Mouse (Mus musculus) splenic B cell, adult 2 months (primary cell): ENCODE measurements around the gene Lsp1.

Source experiments
- DNase-seq: peaks from one replicate; pipeline ENCODE4 v3.0.0-alpha.2; 2011; ENCODE audit warnings: low read depth, low spot score
- H3K27me3 ChIP-seq: 2 replicates; pipeline ENCODE4 v1.6.1; 2012; ENCODE audit warnings: mild to moderate bottlenecking, low read length, moderate library complexity, mixed read lengths; ENCODE audit not compliant: control insufficient read depth, poor library complexity, insufficient read depth, severe bottlenecking
- H3K36me3 ChIP-seq: 2 replicates; pipeline ENCODE4 v1.6.1; 2012; ENCODE audit warnings: mild to moderate bottlenecking, low read length, moderate library complexity, mixed read lengths; ENCODE audit not compliant: control insufficient read depth, poor library complexity, insufficient read depth, severe bottlenecking

The Lsp1 gene

GRCm38 (mm10) chr7:142437324-142437723, 23.3 kb upstream of the Lsp1 start:
- no peak for DNase-seq
- Histone ChIP-seq H3K36me3 (no peaks in the 10 kb centered on the region), H3K27me3 (no peaks in the 10 kb centered on the region)

GRCm38 (mm10) chr7:142439966-142440365, 20.6 kb upstream of the Lsp1 start:
- DNase-seq: no peak
- no peaks in the 10 kb centered on the region for H3K27me3 ChIP-seq

GRCm38 (mm10) chr7:142440657-142441114, 19.9 kb upstream of the Lsp1 start:
- Histone ChIP-seq H3K36me3 (no peaks in the 10 kb centered on the region), H3K27me3 (no peaks in the 10 kb centered on the region)
- peak; percentile 83 for DNase-seq

More at GRCm38 (mm10) chr7:142439966-142440365, 20.6 kb upstream of the Lsp1 start:
- no peaks in the 10 kb centered on the region for H3K36me3 ChIP-seq

GRCm38 (mm10) chr7:142441585-142441984, 19.0 kb upstream of the Lsp1 start, which contains the start of gene Tnni2:
Tnni2 (plus strand) TSS chr7:142441808.
- no peaks in the 10 kb centered on the region for H3K27me3 ChIP-seq
- H3K36me3 ChIP-seq: no peaks in the 10 kb centered on the region
- no peak for DNase-seq

- DNase-seq: peak; percentile 86
- no peaks in the 10 kb centered on the region for H3K27me3 ChIP-seq
- no peaks in the 10 kb centered on the region for H3K36me3 ChIP-seq
Measured at GRCm38 (mm10) chr7:142442081-142442907, 18.3 kb upstream of the Lsp1 start.

GRCm38 (mm10) chr7:142442908-142443420, 17.6 kb upstream of the Lsp1 start:
- H3K27me3 ChIP-seq: no peaks in the 10 kb centered on the region
- H3K36me3 ChIP-seq: no peaks in the 10 kb centered on the region
- DNase-seq: no peak

GRCm38 (mm10) chr7:142443474-142443873, 17.1 kb upstream of the Lsp1 start:
- Histone ChIP-seq H3K27me3 (no peaks in the 10 kb centered on the region), H3K36me3 (no peaks in the 10 kb centered on the region)
- no peak for DNase-seq

- no peaks in the 10 kb centered on the region for H3K27me3 ChIP-seq
- H3K36me3 ChIP-seq: no peaks in the 10 kb centered on the region
- DNase-seq: no peak
Measured at GRCm38 (mm10) chr7:142444171-142444570, 16.4 kb upstream of the Lsp1 start.

GRCm38 (mm10) chr7:142445324-142445723, 15.3 kb upstream of the Lsp1 start:
- Histone ChIP-seq H3K36me3 (no peaks in the 10 kb centered on the region), H3K27me3 (no peaks in the 10 kb centered on the region)
- DNase-seq: no peak

- DNase-seq: no peak
- no peaks in the 10 kb centered on the region for H3K27me3 ChIP-seq
Measured at GRCm38 (mm10) chr7:142446264-142446663, 14.3 kb upstream of the Lsp1 start.

GRCm38 (mm10) chr7:142449038-142449617, 11.5 kb upstream of the Lsp1 start:
- Histone ChIP-seq H3K27me3 (no peaks in the 10 kb centered on the region), H3K36me3 (no peaks in the 10 kb centered on the region)
- DNase-seq: no peak

More at GRCm38 (mm10) chr7:142446264-142446663, 14.3 kb upstream of the Lsp1 start:
- H3K36me3 ChIP-seq: no peaks in the 10 kb centered on the region

- H3K27me3 ChIP-seq: no peaks in the 10 kb centered on the region
- H3K36me3 ChIP-seq: no peaks in the 10 kb centered on the region
- no peak for DNase-seq
Measured at GRCm38 (mm10) chr7:142454706-142455105, 5.9 kb upstream of the Lsp1 start.

GRCm38 (mm10) chr7:142455251-142455650, 5.4 kb upstream of the Lsp1 start:
- Histone ChIP-seq H3K27me3 (no peaks in the 10 kb centered on the region), H3K36me3 (no peaks in the 10 kb centered on the region)
- DNase-seq: no peak

- DNase-seq: no peak
- no peaks in the 10 kb centered on the region for H3K27me3 ChIP-seq
- no peaks in the 10 kb centered on the region for H3K36me3 ChIP-seq
Measured at GRCm38 (mm10) chr7:142456806-142457205, 3.8 kb upstream of the Lsp1 start.

- no peaks in the 10 kb centered on the region for H3K27me3 ChIP-seq
- no peak for DNase-seq
- no peaks in the 10 kb centered on the region for H3K36me3 ChIP-seq
Measured at GRCm38 (mm10) chr7:142457227-142457811, 3.3 kb upstream of the Lsp1 start.
